Mouse (Mus musculus) layer of hippocampus, adult 2 months (tissue): Measurements from ENCODE around the gene Eepd1. TPM values are rescaled to one million over a fixed set of nuclear protein-coding genes. Genes with fewer than 3 reads are reported as not detected.

Experiments
- DNase-seq, 2 experiments: peaks; one replicate each; pipeline ENCODE4 v3.0.0; 2022; ENCODE audit warnings: low spot score in 2 of 2
- H3K27ac ChIP-seq: fragments of 200-600 bp; 2 replicates; pipeline ENCODE4 v1.8.1; 2022
- H3K4me3 ChIP-seq: fragments of 200-600 bp; 2 replicates; pipeline ENCODE4 v1.8.1; 2022; ENCODE audit warnings: mild to moderate bottlenecking
- CTCF ChIP-seq: fragments of 200-600 bp; conservative IDR thresholded peaks from 2 replicates; pipeline ENCODE4 v1.8.1; 2022; ENCODE audit warnings: antibody characterized with exemption, mild to moderate bottlenecking, moderate library complexity
- total RNA-seq, 2 experiments: library from RNA; stranded (reverse); gene quantifications; 2 replicates each; pipeline ENCODE4 v1.2.3; 2021

The Eepd1 gene
- total RNA-seq, 2 experiments from 2014 or later, result 18.0 to 19.4 TPM

- H3K4me3 ChIP-seq, result peak overlapping the region; percentile 91
- H3K27ac ChIP-seq, result no peak overlapping the region
- TF ChIP-seq CTCF, result no peak
- DNase-seq, result no peak
Measured at GRCm38 (mm10) chr9:25482322-25482998, 1.1 kb downstream of the Eepd1 start.

GRCm38 (mm10) chr9:25482999-25483347, 1.6 kb downstream of the Eepd1 start:
- peak overlapping the region; percentile 91 for H3K4me3 ChIP-seq
- no peak for DNase-seq
- peak; percentile 56 for TF ChIP-seq CTCF
- no peak overlapping the region for H3K27ac ChIP-seq

GRCm38 (mm10) chr9:25483931-25484618, 2.7 kb downstream of the Eepd1 start:
- peak overlapping the region; percentile 91 for H3K4me3 ChIP-seq

GRCm38 (mm10) chr9:25484619-25484986, 3.3 kb downstream of the Eepd1 start:
- H3K4me3 ChIP-seq, result peak overlapping the region; percentile 91
- peak overlapping the region; percentile 28; the same call in 1 of the 2 replicates for H3K27ac ChIP-seq
- DNase-seq, result no peak
- no peak for TF ChIP-seq CTCF

More at GRCm38 (mm10) chr9:25483931-25484618, 2.7 kb downstream of the Eepd1 start:
- peak overlapping the region; percentile 28; the same call in 1 of the 2 replicates for H3K27ac ChIP-seq
- DNase-seq, result no peak
- TF ChIP-seq CTCF, result no peak

GRCm38 (mm10) chr9:25485006-25485405, 3.7 kb downstream of the Eepd1 start:
- no peak for TF ChIP-seq CTCF
- DNase-seq, result no peak
- H3K4me3 ChIP-seq, result peak overlapping the region; percentile 91
- no peak overlapping the region for H3K27ac ChIP-seq

- Histone ChIP-seq H3K27ac (no peak overlapping the region), H3K4me3 (peak overlapping the region; percentile 91; the same call in 1 of the 2 replicates)
- no peak for DNase-seq
- no peak for TF ChIP-seq CTCF
Measured at GRCm38 (mm10) chr9:25485406-25485805, 4.1 kb downstream of the Eepd1 start.

- DNase-seq, result no peak
- H3K4me3 ChIP-seq, result no peak overlapping the region
- no peak overlapping the region for H3K27ac ChIP-seq
- TF ChIP-seq CTCF, result no peak
Measured at GRCm38 (mm10) chr9:25486246-25486807, 5.0 kb downstream of the Eepd1 start.

- no peak overlapping the region for H3K27ac ChIP-seq
- no peak overlapping the region for H3K4me3 ChIP-seq
- TF ChIP-seq CTCF, result no peak
- DNase-seq, result no peak
Measured at GRCm38 (mm10) chr9:25487446-25488110, 6.2 kb downstream of the Eepd1 start.

GRCm38 (mm10) chr9:25488581-25488980, 7.2 kb downstream of the Eepd1 start:
- TF ChIP-seq CTCF, result no peak
- Histone ChIP-seq H3K27ac (no peak overlapping the region), H3K4me3 (no peak overlapping the region)
- no peak for DNase-seq

GRCm38 (mm10) chr9:25489221-25489960, 8.0 kb downstream of the Eepd1 start:
- Histone ChIP-seq H3K4me3 (no peak overlapping the region), H3K27ac (no peak overlapping the region)
- DNase-seq, result no peak
- no peak for TF ChIP-seq CTCF

- no peak overlapping the region for H3K4me3 ChIP-seq
- H3K27ac ChIP-seq, result no peak overlapping the region
- TF ChIP-seq CTCF, result no peak
- DNase-seq, result peak in 1 of 2 experiments; percentile 8
Measured at GRCm38 (mm10) chr9:25490278-25491145, 9.2 kb downstream of the Eepd1 start.

GRCm38 (mm10) chr9:25493918-25494317, 12.6 kb downstream of the Eepd1 start:
- H3K4me3 ChIP-seq, result no peak overlapping the region
- no peak overlapping the region for H3K27ac ChIP-seq
- no peak for TF ChIP-seq CTCF
- no peak for DNase-seq
